Mouse (Mus musculus): ENCODE results near the gene Abi1. TPM values are rescaled to one million over a fixed set of nuclear protein-coding genes. Genes with fewer than 3 reads are reported as not detected.

Gene Abi1
- total RNA-seq (2023) = 100 to 1,000 TPM; 148 to 156 TPM

GRCm38 (mm10) chr2:23040001-23040646 is at the start of gene Abi1:
Gene Abi1, minus strand, starts transcription at chr2:23040241.

GRCm38 (mm10) chr2:23067552-23068369 is 27.7 kb upstream of the Abi1 start, which contains the start of gene Acbd5:
Gene Acbd5, plus strand, starts transcription at chr2:23068167.

GRCm38 (mm10) chr2:22895282-22896273 is 144.5 kb downstream of the Abi1 start, which contains the start of gene Pdss1:
Gene Pdss1, plus strand, starts transcription at chr2:22895522.

Other genes with a start within 250 kb of the Abi1 start
- gene Pdss1, start 144.7 kb downstream of the Abi1 start, total RNA-seq (2023) = 10 to 100 TPM in 1 of 2 experiments, 1 to 10 TPM in 1; 8.9 to 10.9 TPM
- 10 to 100 TPM; 26.4 to 39.0 TPM for gene Acbd5, start 27.9 kb upstream of the Abi1 start, total RNA-seq (2023)
- gene Mastl, start 115.8 kb upstream of the Abi1 start, total RNA-seq (2023) = 1 to 10 TPM; 7.4 to 8.1 TPM
- gene Yme1l1, start 116.1 kb upstream of the Abi1 start, total RNA-seq (2023) = 100 to 1,000 TPM in 1 of 2 experiments, 10 to 100 TPM in 1; 90.1 to 104 TPM
- not detected for gene 4931423N10Rik, start 167.2 kb upstream of the Abi1 start, total RNA-seq (2023)